Mouse (Mus musculus): ENCODE measurements around the gene Mdp1.

GRCm38 (mm10) chr14:55641291-55641690 is 19.0 kb downstream of the Mdp1 start:
- TF ChIP-seq GATA1 (IDR thresholded peaks at IDR 0.05; ENCODE audit: borderline replicate concordance, low read length) (no peak), FLI1 (IDR thresholded peaks at IDR 0.05; ENCODE audit: low read length) (no peak)
